Mouse (Mus musculus) heart, postnatal 0 days (tissue): ENCODE data around the gene Ralbp1. TPM values are rescaled to one million over a fixed set of nuclear protein-coding genes. Genes with fewer than 3 reads are reported as not detected.

Source experiments
- ATAC-seq: fragments of 200-750 bp; cut with Nextera tagmentation; 2 replicates; pipeline ENCODE4 v1.8.0; 2017; ENCODE audit warnings: low read depth, moderate number of reproducible peaks, moderate library complexity; ENCODE audit not compliant: insufficient read depth
- DNase-seq: peaks from one replicate; pipeline ENCODE4 v3.0.0-alpha.2; 2016; ENCODE audit warnings: low spot score
- H3K27ac ChIP-seq: fragments of 300-500 bp; sonication (generic); 2 replicates; pipeline ENCODE4 v1.5.1; 2014; ENCODE audit warnings: low read depth, mild to moderate bottlenecking
- H3K27me3 ChIP-seq: fragments of 300-500 bp; sonication (generic); 2 replicates; pipeline ENCODE4 v1.6.1; 2014; ENCODE audit warnings: low read length, mixed read lengths; ENCODE audit not compliant: control insufficient read depth, insufficient read depth
- H3K36me3 ChIP-seq: fragments of 300-500 bp; sonication (generic); replicated peaks from 2 replicates; pipeline ENCODE4 v1.6.1; 2014; ENCODE audit warnings: low read length, mixed read lengths; ENCODE audit not compliant: control insufficient read depth, insufficient read depth
- H3K4me1 ChIP-seq: fragments of 300-500 bp; sonication (generic); 2 replicates; pipeline ENCODE4 v1.6.1; 2014; ENCODE audit warnings: antibody characterized with exemption; ENCODE audit not compliant: control insufficient read depth, insufficient read depth
- H3K4me2 ChIP-seq: fragments of 300-500 bp; sonication (generic); 2 replicates; pipeline ENCODE4 v1.6.1; 2014; ENCODE audit warnings: low read depth, mild to moderate bottlenecking, low read length, moderate library complexity
- H3K4me3 ChIP-seq: fragments of 300-500 bp; sonication (generic); 2 replicates; pipeline ENCODE4 v1.5.1; 2014; ENCODE audit warnings: low read depth, low read length
- H3K9ac ChIP-seq: fragments of 300-500 bp; sonication (generic); replicated peaks from 2 replicates; pipeline ENCODE4 v1.6.1; 2014; ENCODE audit warnings: low read depth, low read length, mixed read lengths
- H3K9me3 ChIP-seq: fragments of 300-500 bp; sonication (generic); replicated peaks from 2 replicates; pipeline ENCODE4 v1.6.1; 2016; ENCODE audit warnings: low read length; ENCODE audit not compliant: control insufficient read depth
- CTCF ChIP-seq: IDR thresholded peaks from 2 replicates; pipeline ENCODE4 v1.5.1; 2016; ENCODE audit warnings: antibody characterized with exemption, control low read depth, low read depth
- EP300 ChIP-seq: IDR thresholded peaks from 2 replicates; pipeline ENCODE4 v1.6.1; 2016; ENCODE audit warnings: antibody characterized with exemption, low read depth
- WGBS: fragments of 180-500 bp; shearing (Covaris S2); extraction: QIAGEN DNeasy Blood & Tissue Kit; methylation state at CpG from one replicate; pipeline ENCODE4 v1.1.7; 2014; 5-methylcytosine and 5-hydroxymethylcytosine counted together
- polyA plus RNA-seq: library from polyadenylated mRNA; unstranded; fragments of >200 nt; fragmentation: Nextera tagmentation; extraction: Ambion mirVana; gene quantifications from 2 replicates; pipeline ENCODE4 v1.2.1, GENCODE M21; 2015
- total RNA-seq: library from RNA; depleted of rRNA; stranded (reverse); fragments of >200 nt; gene quantifications from 2 replicates; pipeline ENCODE4 v1.2.3, GENCODE M21; 2014; ENCODE audit warnings: low replicate concordance; rRNA removed

Gene Ralbp1
- total RNA-seq (37.9 and 38.6 TPM in 2 replicates), polyA plus RNA-seq (39.0 and 45.8 TPM in 2 replicates)

DNA sequence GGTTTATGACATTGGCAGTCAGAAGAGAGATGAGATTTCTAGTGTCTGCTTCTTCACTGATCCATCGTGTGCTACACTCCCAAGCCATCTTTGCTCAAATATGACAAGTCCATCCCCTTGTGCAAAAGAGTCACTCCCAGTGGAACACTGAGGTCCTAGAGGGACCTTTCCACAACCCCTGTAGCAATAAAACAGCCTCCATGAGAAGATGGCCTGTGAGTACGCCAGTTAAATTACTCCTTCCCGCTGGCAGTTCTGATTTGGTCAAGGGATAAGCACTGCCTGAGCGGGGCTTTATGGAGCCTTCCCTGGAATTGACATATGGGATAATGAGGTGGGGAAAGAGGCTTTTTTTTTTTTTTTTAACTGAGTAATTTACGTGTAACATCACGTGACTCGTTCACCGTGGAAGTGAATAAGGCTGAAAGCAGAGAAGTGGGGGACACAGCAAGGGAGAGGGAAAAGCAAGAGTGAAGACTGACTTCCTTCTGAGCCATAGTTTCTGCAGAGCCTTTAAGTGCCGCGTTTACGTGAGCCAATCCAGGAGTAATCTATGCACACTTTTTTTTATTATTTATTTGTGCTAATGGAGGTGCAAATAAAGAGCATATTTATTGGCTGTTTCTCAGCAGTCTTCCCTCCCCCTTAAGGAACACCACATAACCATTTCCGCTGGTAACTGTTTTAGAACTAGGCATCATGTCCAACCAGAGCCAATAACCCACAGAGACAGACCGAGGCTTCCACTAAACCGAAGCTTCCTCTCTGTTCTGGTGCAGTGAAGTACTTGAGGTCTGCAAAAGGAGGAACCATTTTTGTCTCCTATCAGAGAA lies at the start of gene Ralbp1:
Ralbp1 (minus strand) TSS at position 102 of the 833 bp plus-strand sequence.
- peak within 1 kb of the TSS; percentile 93 for H3K27ac ChIP-seq
- 5% methylated on average over 14 of the region's 14 CpGs for WGBS
- H3K4me2 ChIP-seq = peak within 1 kb of the TSS; percentile 95
- TF ChIP-seq EP300 = no peak
- peak within 1 kb of the TSS; percentile 84 for H3K9ac ChIP-seq
- no peaks in the 10 kb centered on the region for H3K36me3 ChIP-seq
- no peaks in the 10 kb centered on the region for H3K9me3 ChIP-seq
- DNase-seq (peak; percentile 47), ATAC-seq (no peak)
- peaks cover 22% of the 10 kb centered on the region for H3K4me1 ChIP-seq
- H3K4me3 ChIP-seq = peak within 1 kb of the TSS; percentile 92
- H3K27me3 ChIP-seq = no peaks in the 10 kb centered on the region

DNA sequence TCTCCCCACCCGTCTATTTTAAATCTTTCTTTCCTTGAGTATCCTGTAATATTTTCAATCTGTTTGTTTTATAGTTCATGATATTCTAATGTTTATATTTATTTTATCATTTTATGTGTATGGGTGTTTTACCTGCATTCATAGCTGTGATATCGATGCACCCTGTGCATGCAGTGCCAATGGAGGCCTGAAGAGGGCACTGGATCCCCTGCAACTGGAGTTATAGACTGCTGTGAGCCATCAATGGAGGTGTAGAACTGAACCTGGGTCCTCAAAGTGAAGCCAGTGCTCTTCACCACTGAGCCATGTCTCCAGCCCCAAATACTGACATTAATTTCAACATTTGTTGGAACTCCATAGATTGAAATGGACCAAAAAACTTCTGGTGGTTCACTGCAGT lies 48.1 kb upstream of the Ralbp1 start:
- H3K27me3 ChIP-seq = no peaks in the 10 kb centered on the region
- WGBS = 92% methylated on average over 2 of the region's 2 CpGs
- peaks cover 32% of the 10 kb centered on the region for H3K36me3 ChIP-seq
- no peaks in the 10 kb centered on the region for H3K9me3 ChIP-seq
- no peak overlapping the region for H3K4me3 ChIP-seq
- ATAC-seq (no peak), DNase-seq (no peak)
- peaks cover 9% of the 10 kb centered on the region; the same call in 1 of the 2 replicates for H3K4me1 ChIP-seq
- H3K9ac ChIP-seq = no peak overlapping the region
- TF ChIP-seq CTCF (peak; percentile 43), EP300 (no peak)
- H3K27ac ChIP-seq = no peak overlapping the region
- H3K4me2 ChIP-seq = no peak overlapping the region

DNA sequence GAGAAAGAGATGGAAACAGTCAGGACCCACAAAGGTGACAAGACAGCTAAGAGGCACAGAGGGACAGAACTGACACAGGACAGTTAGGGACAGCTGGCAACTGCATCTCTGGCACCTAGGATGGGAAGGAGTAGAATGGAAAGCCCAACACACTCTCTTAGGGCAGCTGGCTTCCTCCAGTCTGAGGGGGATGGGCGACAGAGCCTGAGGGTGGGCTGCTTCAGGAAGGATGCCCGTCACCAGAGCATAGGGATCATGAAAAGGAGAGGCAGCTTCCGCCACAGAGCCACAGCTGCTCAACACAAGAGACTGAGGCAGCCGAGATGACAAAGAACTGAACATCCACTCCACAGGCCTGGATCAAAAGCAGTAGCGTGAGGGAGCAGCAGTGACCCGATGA lies 45.9 kb upstream of the Ralbp1 start:
- Histone ChIP-seq H3K9ac (no peak overlapping the region), H3K9me3 (no peaks in the 10 kb centered on the region), H3K4me1 (peaks cover 7% of the 10 kb centered on the region; the same call in 1 of the 2 replicates), H3K4me2 (no peak overlapping the region), H3K27ac (peak overlapping the region; percentile 34; the same call in 1 of the 2 replicates), H3K27me3 (no peaks in the 10 kb centered on the region), H3K4me3 (no peak overlapping the region), H3K36me3 (peaks cover 38% of the 10 kb centered on the region)
- WGBS = 74% methylated on average over 6 of the region's 6 CpGs
- no peak for ATAC-seq
- no peak for DNase-seq
- TF ChIP-seq EP300 (no peak), CTCF (no peak)

DNA sequence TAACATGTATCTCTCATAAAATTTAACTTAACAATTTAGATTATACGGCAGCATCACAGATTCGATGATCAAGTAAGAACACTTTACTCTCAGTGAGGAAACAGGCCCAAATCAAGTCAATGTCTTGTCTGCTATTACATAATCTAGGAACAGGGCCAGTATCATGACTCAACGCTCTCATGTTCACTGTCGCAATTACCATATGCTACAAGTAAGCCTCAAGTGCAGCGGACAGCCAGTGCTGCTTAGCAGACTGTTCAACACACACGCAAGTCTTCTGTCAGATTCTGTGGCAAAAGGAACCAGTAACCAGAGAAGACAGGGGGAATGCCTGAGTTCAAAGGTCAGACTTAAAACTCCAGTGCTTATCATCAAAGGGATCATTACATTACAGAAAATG lies 45.4 kb upstream of the Ralbp1 start:
- Histone ChIP-seq H3K9me3 (no peaks in the 10 kb centered on the region), H3K4me2 (no peak overlapping the region), H3K36me3 (peaks cover 38% of the 10 kb centered on the region), H3K4me3 (no peak overlapping the region), H3K9ac (no peak overlapping the region), H3K4me1 (peaks cover 7% of the 10 kb centered on the region; the same call in 1 of the 2 replicates), H3K27ac (peak overlapping the region; percentile 34; the same call in 1 of the 2 replicates), H3K27me3 (no peaks in the 10 kb centered on the region)
- ATAC-seq (peak; percentile 70), DNase-seq (peak; percentile 71)
- WGBS = 62% methylated on average over 6 of the region's 6 CpGs
- no peak for TF ChIP-seq CTCF
- TF ChIP-seq EP300 = no peak

DNA sequence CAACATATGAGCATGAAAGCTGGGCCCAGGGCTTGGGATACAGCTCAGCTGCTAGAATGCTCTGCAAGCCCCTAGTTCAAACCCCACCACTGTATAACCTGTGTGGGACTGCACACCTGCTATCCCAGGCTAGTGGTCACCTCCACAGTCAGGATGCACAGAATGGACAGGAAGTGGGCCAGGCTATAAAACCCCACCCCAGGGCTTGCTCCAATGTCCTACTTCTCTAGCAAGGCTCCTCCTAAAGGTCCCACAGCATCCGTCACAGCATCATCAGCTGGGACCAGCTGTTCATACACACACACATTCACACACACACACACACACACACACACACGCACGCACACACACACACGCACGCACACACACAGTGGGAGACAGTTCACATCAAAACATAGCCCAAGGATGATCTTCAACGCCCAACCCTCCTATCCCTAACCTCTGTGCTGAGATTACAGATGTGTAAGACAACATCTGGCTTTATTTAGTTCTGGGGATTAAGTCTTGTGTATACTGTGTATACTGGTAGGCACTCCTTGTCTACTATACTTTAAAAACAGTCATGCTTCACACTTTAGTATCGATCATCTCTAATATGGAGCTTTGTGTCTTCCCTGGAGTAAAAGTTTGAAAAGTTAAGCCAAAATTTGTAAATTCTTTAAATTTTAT lies 44.7 kb upstream of the Ralbp1 start:
- TF ChIP-seq CTCF = no peak
- Histone ChIP-seq H3K9me3 (no peaks in the 10 kb centered on the region), H3K36me3 (peaks cover 43% of the 10 kb centered on the region), H3K27me3 (no peaks in the 10 kb centered on the region), H3K4me3 (no peak overlapping the region), H3K27ac (no peak overlapping the region), H3K9ac (no peak overlapping the region), H3K4me2 (no peak overlapping the region), H3K4me1 (peaks cover 7% of the 10 kb centered on the region; the same call in 1 of the 2 replicates)
- 85% methylated on average over 7 of the region's 7 CpGs for WGBS
- ATAC-seq (no peak), DNase-seq (peak; percentile 9)
